Mouse (Mus musculus) lung, embryonic 16.5 days (tissue): ENCODE results near the gene Fbxw10. TPM values are rescaled to one million over a fixed set of nuclear protein-coding genes. Genes with fewer than 3 reads are reported as not detected.
A peak's percentile ranks its signal among the peaks of the same experiment; 100 is the strongest.

Experiments
- ATAC-seq: fragments of 200-750 bp; cut with Nextera tagmentation; 2 replicates; pipeline ENCODE4 v1.8.0; 2017; ENCODE audit warnings: low read depth, mild to moderate bottlenecking, moderate library complexity
- H3K27ac ChIP-seq: fragments of 300-500 bp; sonication (generic); 2 replicates; pipeline ENCODE4 v1.5.1; 2014; ENCODE audit warnings: mild to moderate bottlenecking, control low read depth, low read length
- H3K27me3 ChIP-seq: fragments of 300-500 bp; sonication (generic); 2 replicates; pipeline ENCODE4 v1.6.1; 2014; ENCODE audit warnings: low read depth, low read length, mixed read lengths; ENCODE audit not compliant: control insufficient read depth, insufficient read depth
- H3K36me3 ChIP-seq: fragments of 300-500 bp; sonication (generic); 2 replicates; pipeline ENCODE4 v1.6.1; 2014; ENCODE audit warnings: low read length; ENCODE audit not compliant: control insufficient read depth, insufficient read depth
- H3K4me1 ChIP-seq: fragments of 300-500 bp; sonication (generic); replicated peaks from 2 replicates; pipeline ENCODE4 v1.6.1; 2014; ENCODE audit warnings: low read length, mixed read lengths; ENCODE audit not compliant: control insufficient read depth, insufficient read depth
- H3K4me2 ChIP-seq: fragments of 300-500 bp; sonication (generic); 2 replicates; pipeline ENCODE4 v1.6.1; 2014; ENCODE audit warnings: low read depth, low read length, control low read depth
- H3K4me3 ChIP-seq: fragments of 300-500 bp; sonication (generic); 2 replicates; pipeline ENCODE4 v1.5.1; 2014; ENCODE audit warnings: mild to moderate bottlenecking, low read length, control low read depth
- H3K9ac ChIP-seq: fragments of 300-500 bp; sonication (generic); 2 replicates; pipeline ENCODE4 v1.6.1; 2014; ENCODE audit warnings: low read length, control low read depth
- H3K9me3 ChIP-seq: fragments of 300-500 bp; sonication (generic); 2 replicates; pipeline ENCODE4 v1.6.1; 2016; ENCODE audit warnings: low read length; ENCODE audit not compliant: control insufficient read depth
- WGBS: fragments of 180-500 bp; shearing (Covaris S2); extraction: QIAGEN DNeasy Blood & Tissue Kit; methylation state at CpG from one replicate; pipeline ENCODE4 v1.1.7; 2014; 5-methylcytosine and 5-hydroxymethylcytosine counted together
- polyA plus RNA-seq: library from polyadenylated mRNA; unstranded; fragments of >200 nt; fragmentation: Nextera tagmentation; extraction: Ambion mirVana; gene quantifications from 2 replicates; pipeline ENCODE4 v1.2.1, GENCODE M21; 2015

Fbxw10 gene
- polyA plus RNA-seq, 1 experiment from 2014 or later = 0.40 TPM

- Histone ChIP-seq H3K9ac (peak within 1 kb of the TSS; percentile 91), H3K4me3 (peak within 1 kb of the TSS; percentile 85), H3K27me3 (no peaks in the 10 kb centered on the region), H3K4me2 (peak within 1 kb of the TSS; percentile 74), H3K9me3 (no peaks in the 10 kb centered on the region), H3K36me3 (no peaks in the 10 kb centered on the region), H3K4me1 (no peaks in the 10 kb centered on the region; the same call in 1 of the 2 replicates), H3K27ac (peak within 1 kb of the TSS; percentile 83)
- WGBS = 1% methylated on average over 55 of the region's 55 CpGs
- ATAC-seq = peak; percentile 98
These were observed 32.6 kb downstream of the Fbxw10 start, which contains the start of gene Tvp23b for GRCm38 (mm10) chr11:62879220-62880048. Gene Tvp23b (plus strand): TSS chr11:62879455.

- H3K9ac ChIP-seq = no peak overlapping the region
- WGBS = 89% methylated on average over 8 of the region's 8 CpGs
- peaks cover 9% of the 10 kb centered on the region for H3K36me3 ChIP-seq
- no peak overlapping the region for H3K27ac ChIP-seq
- ATAC-seq = no peak
- no peaks in the 10 kb centered on the region for H3K9me3 ChIP-seq
- no peak overlapping the region for H3K4me2 ChIP-seq
- H3K27me3 ChIP-seq = no peaks in the 10 kb centered on the region
- H3K4me3 ChIP-seq = no peak overlapping the region
- H3K4me1 ChIP-seq = no peaks in the 10 kb centered on the region; the same call in 1 of the 2 replicates
These were observed 36.5 kb downstream of the Fbxw10 start for GRCm38 (mm10) chr11:62883407-62883806.

GRCm38 (mm10) chr11:62885323-62885722, 38.5 kb downstream of the Fbxw10 start:
- no peak overlapping the region for H3K4me3 ChIP-seq
- peak; percentile 66 for ATAC-seq
- no peaks in the 10 kb centered on the region; the same call in 1 of the 2 replicates for H3K4me1 ChIP-seq
- H3K27ac ChIP-seq = 0 out of 2 replicates have a peak overlapping the region, but pooled peaks have one; percentile 43
- no peaks in the 10 kb centered on the region for H3K9me3 ChIP-seq
- no peak overlapping the region for H3K9ac ChIP-seq
- H3K4me2 ChIP-seq = no peak overlapping the region
- peaks cover 9% of the 10 kb centered on the region for H3K36me3 ChIP-seq
- 49% methylated on average over 5 of the region's 5 CpGs for WGBS
- no peaks in the 10 kb centered on the region for H3K27me3 ChIP-seq

GRCm38 (mm10) chr11:62890796-62891195, 43.9 kb downstream of the Fbxw10 start:
- H3K4me1 ChIP-seq = no peaks in the 10 kb centered on the region
- H3K9ac ChIP-seq = no peak overlapping the region
- peaks cover 17% of the 10 kb centered on the region for H3K36me3 ChIP-seq
- no peak overlapping the region for H3K4me2 ChIP-seq
- ATAC-seq = no peak
- no peaks in the 10 kb centered on the region for H3K27me3 ChIP-seq
- 84% methylated on average over 4 of the region's 4 CpGs for WGBS
- no peak overlapping the region for H3K27ac ChIP-seq
- no peak overlapping the region for H3K4me3 ChIP-seq
- H3K9me3 ChIP-seq = no peaks in the 10 kb centered on the region

GRCm38 (mm10) chr11:62891763-62892162, 44.9 kb downstream of the Fbxw10 start:
- Histone ChIP-seq H3K9ac (no peak overlapping the region), H3K27me3 (no peaks in the 10 kb centered on the region), H3K36me3 (peaks cover 14% of the 10 kb centered on the region), H3K4me2 (no peak overlapping the region), H3K27ac (no peak overlapping the region), H3K4me3 (no peak overlapping the region), H3K4me1 (no peaks in the 10 kb centered on the region), H3K9me3 (no peaks in the 10 kb centered on the region)
- 86% methylated on average over 11 of the region's 11 CpGs for WGBS
- ATAC-seq = no peak

- no peaks in the 10 kb centered on the region for H3K27me3 ChIP-seq
- H3K9me3 ChIP-seq = no peaks in the 10 kb centered on the region
- H3K36me3 ChIP-seq = no peaks in the 10 kb centered on the region
- no peak overlapping the region for H3K4me2 ChIP-seq
- ATAC-seq = peak; percentile 70; the same call in 1 of the 2 replicates
- 27% methylated on average over 12 of the region's 12 CpGs for WGBS
- H3K4me3 ChIP-seq = no peak overlapping the region
- no peaks in the 10 kb centered on the region for H3K4me1 ChIP-seq
- no peak overlapping the region for H3K27ac ChIP-seq
- no peak overlapping the region for H3K9ac ChIP-seq
These were observed 54.9 kb downstream of the Fbxw10 start for GRCm38 (mm10) chr11:62901699-62902323.

GRCm38 (mm10) chr11:62903871-62904495, 57.1 kb downstream of the Fbxw10 start:
- Histone ChIP-seq H3K4me3 (no peak overlapping the region), H3K4me1 (no peaks in the 10 kb centered on the region), H3K4me2 (no peak overlapping the region), H3K9ac (no peak overlapping the region), H3K36me3 (no peaks in the 10 kb centered on the region), H3K27me3 (no peaks in the 10 kb centered on the region), H3K9me3 (no peaks in the 10 kb centered on the region), H3K27ac (no peak overlapping the region)
- no peak for ATAC-seq
- 59% methylated on average over 6 of the region's 6 CpGs for WGBS

GRCm38 (mm10) chr11:62909720-62910306, 62.9 kb downstream of the Fbxw10 start:
- 62% methylated on average over 3 of the region's 3 CpGs for WGBS
- Histone ChIP-seq H3K9ac (no peak overlapping the region), H3K4me3 (no peak overlapping the region), H3K9me3 (no peaks in the 10 kb centered on the region), H3K27me3 (no peaks in the 10 kb centered on the region), H3K4me2 (no peak overlapping the region), H3K27ac (no peak overlapping the region), H3K4me1 (peaks cover 8% of the 10 kb centered on the region; the same call in 1 of the 2 replicates), H3K36me3 (no peaks in the 10 kb centered on the region)
- no peak for ATAC-seq
